Mouse (Mus musculus): Measurements from ENCODE around the gene Pea15a. TPM values are rescaled to one million over a fixed set of nuclear protein-coding genes. Genes with fewer than 3 reads are reported as not detected.
A peak's percentile ranks its signal among the peaks of the same experiment; 100 is the strongest.

Gene Pea15a
- total RNA-seq, 2 experiments from 2014 or later, result 19.5 to 35.2 TPM

DNA sequence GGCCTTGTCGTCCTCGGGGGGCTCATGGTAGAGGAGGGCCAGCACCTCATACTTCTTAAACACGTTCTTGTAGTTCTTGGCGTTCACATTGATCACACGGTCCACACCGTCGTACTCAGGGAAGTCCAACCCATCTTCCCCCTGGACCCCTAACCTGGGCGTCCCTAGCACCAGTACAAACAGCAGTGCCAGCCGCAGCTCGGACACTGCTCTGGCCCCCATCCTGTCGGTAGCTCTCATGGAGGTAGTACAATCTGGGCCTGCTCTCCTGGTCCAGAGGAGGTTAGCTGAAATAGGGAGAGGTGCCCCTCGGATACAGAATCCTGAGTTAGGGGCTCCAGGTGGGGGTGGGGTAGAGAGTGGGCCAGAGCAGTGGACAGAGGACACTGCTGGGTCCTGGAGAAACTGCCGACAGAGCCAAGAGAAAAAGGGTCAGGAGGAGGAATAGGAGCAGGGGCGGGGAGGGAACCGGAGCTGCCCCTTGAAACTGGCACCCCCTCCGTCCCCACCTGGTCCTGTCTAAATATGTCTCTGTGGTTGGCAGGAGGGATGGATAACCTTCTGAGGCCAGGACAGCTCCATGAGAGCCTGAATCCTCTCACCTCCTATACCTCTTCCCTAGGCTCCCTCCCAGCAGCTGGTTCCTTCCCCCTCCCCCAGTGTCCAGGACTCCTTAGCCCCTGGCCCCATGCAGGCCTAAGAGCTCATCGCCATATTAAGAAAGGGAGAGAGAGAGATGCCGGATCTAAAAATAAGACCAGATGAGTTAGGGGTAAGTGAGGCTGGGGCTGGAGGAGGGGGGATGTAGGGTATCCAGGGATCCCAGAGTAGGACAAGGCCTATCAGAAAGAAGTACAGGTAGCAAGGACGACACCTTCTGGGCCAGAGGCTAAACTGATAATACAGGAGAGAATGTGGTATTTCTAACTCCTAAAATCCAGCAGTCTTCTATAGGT is 13.1 kb upstream of the Pea15a start, which contains the start of gene Casq1:
Gene Casq1 (minus strand): TSS at position 418 of the 956 bp plus-strand sequence.
- TF ChIP-seq CTCF (IDR thresholded peaks at IDR 0.05), result no peak
- peak within 1 kb of the TSS; percentile 97 for H3K27ac ChIP-seq
- H3K4me3 ChIP-seq, result peak within 1 kb of the TSS; percentile 77
- DNase-seq, result peak; percentile 89
- intact Hi-C loops (cut with DNase I), result loop anchor here (2.0 to 5.0 kb wide), 4 partner anchors 57 to 93 kb away; partner anchors contain the start of genes Atp1a2 and Dcaf8

DNA sequence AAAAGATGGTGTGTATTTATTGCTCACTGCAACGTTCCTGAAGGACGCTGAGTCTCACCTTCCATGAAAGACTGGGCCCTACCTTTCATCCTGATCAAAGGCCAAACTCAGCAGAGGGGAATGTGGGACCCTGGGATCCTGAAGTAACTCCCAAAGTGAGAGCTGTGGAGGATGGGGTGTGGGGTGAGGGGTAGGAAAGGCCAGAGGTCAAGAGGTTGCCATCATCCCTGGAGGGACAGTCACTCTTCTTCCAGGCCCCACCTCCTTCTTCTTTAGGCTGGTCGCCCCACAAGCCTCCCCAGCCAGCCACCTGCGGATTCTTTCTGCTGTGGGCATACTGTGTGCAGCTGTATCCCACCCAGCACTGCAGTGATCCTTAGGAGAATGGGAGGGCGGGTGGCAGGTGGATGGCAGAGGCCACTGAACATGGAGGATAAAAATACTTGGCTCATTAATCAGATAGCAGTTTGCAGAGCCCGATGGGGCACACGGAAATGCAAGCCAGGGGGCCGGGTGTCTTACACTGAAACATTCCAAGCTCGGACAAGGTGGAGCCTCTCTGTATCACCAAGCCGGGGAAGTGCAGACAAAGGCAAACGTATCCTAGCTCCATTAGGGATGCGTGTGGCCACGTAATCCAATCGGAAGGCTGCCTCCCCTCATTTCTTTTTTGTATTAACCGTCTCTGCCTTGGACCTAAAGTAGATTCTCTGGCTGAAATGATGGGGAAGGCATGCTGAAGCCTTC is 11.7 kb upstream of the Pea15a start:
- Histone ChIP-seq H3K4me3 (peak overlapping the region; percentile 77), H3K27ac (peak overlapping the region; percentile 97)
- intact Hi-C loops (cut with DNase I), result loop anchor here (5.0 kb wide), 3 partner anchors 56 to 94 kb away; partner anchors contain the start of gene Atp1a2
- TF ChIP-seq CTCF (IDR thresholded peaks at IDR 0.05), result no peak
- peak; percentile 64 for DNase-seq

DNA sequence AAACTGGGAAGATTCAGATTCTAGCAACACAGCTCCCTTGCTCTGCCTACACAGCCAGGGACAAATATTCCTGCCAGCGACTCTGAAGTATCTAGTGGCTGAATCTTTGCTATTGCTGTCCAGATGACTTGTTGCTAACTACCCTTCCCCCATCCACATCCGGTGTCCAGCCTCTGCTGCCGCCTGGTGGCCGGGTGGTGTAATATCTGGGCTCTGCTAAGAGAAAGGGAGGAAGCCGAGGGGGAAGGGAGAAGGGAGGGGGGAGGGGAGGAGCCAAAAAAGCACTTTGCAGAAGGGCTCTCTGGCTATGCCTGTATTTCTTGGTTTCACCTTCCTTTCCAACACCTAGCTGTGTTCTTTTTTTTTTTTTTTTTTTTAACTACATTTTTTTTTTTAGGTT is 10.5 kb upstream of the Pea15a start:
- intact Hi-C loops (cut with DNase I), result loop anchor here (1.0 to 5.0 kb wide), 4 partner anchors 26 to 95 kb away; partner anchors contain the start of gene Atp1a2

DNA sequence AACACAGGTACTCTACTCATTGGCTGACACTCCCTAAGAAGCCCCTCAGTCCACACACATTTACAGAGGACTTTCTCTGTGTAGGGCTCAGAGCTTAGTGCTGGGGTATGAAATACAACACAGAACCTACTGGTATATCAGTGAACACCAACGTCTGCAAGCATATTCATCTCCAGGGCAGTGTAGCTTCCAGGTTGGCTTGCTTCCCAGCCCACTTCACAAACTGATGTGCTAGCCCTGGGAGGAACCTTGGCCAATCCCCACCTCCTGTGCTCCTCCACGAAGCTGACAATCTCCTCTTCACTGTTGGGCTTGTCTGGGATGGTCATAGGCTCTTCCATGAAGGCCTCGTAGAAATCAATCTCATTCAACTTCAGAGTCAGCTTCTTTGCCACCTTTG is 8.1 kb upstream of the Pea15a start:
- intact Hi-C loops (cut with DNase I), result loop anchor here (5.0 kb wide), 3 partner anchors 52 to 98 kb away; partner anchors contain the start of gene Atp1a2

More for the DNA sequence above, 10.5 kb upstream of the Pea15a start:
- Histone ChIP-seq H3K27ac (peak overlapping the region; percentile 97), H3K4me3 (peak overlapping the region; percentile 77)
- peak; percentile 80 for TF ChIP-seq CTCF (IDR thresholded peaks at IDR 0.05)
- DNase-seq, result peak; percentile 95

DNA sequence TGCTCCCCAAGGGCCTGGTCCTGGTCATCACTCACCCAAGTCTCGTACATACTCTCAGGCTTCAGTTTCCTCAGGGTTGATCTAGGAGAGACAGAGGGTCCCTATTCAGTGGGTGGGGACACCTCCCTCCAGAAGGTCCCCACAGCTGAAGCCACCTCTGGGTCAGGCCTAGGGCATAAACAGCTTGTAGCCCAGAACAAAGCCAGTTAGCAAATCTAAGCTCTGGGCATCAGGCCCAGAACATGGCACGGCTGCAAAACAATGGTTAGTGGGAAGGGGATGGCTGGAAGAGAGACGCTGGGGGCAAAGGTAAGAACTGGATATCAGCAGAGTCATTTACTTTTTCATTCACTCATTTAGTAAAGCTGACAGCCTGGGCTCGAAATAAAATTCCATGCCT is 7.2 kb upstream of the Pea15a start:
- no peak for TF ChIP-seq CTCF (IDR thresholded peaks at IDR 0.05)
- H3K27ac ChIP-seq, result peak overlapping the region; percentile 70
- intact Hi-C loops (cut with DNase I), result no loop called here
- H3K4me3 ChIP-seq, result peak overlapping the region; percentile 77
- no peak for DNase-seq

More for the DNA sequence above, 8.1 kb upstream of the Pea15a start:
- no peak for TF ChIP-seq CTCF (IDR thresholded peaks at IDR 0.05)
- DNase-seq, result peak; percentile 77
- Histone ChIP-seq H3K27ac (peak overlapping the region; percentile 70), H3K4me3 (peak overlapping the region; percentile 77)

DNA sequence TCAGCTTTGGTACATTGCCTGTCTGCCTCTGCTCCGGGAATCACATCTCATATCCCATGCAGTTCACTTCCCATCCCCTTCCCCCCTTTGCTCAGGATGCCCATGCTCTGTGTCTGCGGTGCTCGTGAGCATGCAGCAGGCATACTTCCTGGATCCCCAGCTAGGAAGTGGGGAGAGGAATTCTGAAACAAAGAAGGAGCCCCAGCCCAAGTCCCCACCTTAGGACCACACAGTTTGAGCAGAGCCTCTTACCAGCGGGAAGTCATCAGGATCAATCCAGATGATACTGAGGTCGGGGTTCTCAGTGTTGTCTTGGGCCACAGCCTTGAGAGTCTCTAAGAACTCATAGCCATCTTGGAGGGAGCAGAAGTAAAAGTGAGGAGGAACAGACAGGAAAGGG is 6.2 kb upstream of the Pea15a start:
- no peak for TF ChIP-seq CTCF (IDR thresholded peaks at IDR 0.05)
- Histone ChIP-seq H3K27ac (peak overlapping the region; percentile 70; the same call in 1 of the 2 replicates), H3K4me3 (peak overlapping the region; percentile 77; the same call in 1 of the 2 replicates)
- no peak for DNase-seq
- intact Hi-C loops (cut with DNase I), result no loop called here

DNA sequence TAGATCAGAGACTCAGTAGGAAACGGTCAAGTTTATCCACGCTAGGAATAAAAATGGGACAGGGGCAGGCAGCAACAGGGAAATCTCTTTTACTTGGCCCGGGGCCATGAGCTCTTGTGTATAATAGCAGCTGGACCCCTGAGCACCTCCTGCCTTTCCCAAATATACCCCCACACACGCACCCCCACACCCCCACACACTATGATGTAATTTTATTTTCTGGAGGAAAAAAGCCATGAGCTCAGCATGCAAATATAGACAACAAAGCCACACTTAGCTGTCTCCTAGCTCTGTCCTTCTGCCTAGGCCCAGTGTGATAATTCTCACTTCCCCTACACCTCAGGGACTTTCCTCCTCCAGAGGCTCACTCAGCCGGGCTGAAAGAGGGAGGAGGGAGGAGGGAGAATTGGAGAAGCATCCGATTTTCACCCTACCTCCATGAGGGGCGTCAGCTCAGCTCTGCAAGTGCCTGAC is 544 bp upstream of the Pea15a start:
- no peak for TF ChIP-seq CTCF (IDR thresholded peaks at IDR 0.05)
- intact Hi-C loops (cut with DNase I), result loop anchor here (5.0 kb wide), 1 partner anchor 40 kb away; no protein-coding TSS in a partner anchor
- peak; percentile 36 for DNase-seq
- Histone ChIP-seq H3K27ac (peak overlapping the region; percentile 95), H3K4me3 (peak overlapping the region; percentile 76)

DNA sequence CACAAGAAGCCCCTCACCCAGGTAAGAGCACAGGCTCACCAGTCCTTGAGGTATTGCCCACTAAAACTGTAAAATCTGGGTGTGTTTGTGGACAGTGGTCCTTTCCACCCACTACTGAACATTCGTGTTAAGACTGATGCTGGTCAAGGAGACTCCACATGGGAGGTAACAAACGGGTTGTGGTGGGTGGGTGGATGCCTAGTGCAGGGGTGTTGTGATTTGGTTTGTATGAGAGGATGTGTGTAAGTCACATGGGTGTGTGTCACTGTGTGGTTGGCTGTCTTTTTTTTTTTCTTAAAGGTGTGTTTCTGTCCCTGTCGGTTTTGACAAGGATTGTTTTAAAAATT is 890 bp downstream of the Pea15a start:
- no peak for TF ChIP-seq CTCF (IDR thresholded peaks at IDR 0.05)
- H3K4me3 ChIP-seq, result peak overlapping the region; percentile 76
- DNase-seq, result no peak
- intact Hi-C loops (cut with DNase I), result loop anchor here (5.0 kb wide), 1 partner anchor 42 kb away; no protein-coding TSS in a partner anchor
- peak overlapping the region; percentile 95 for H3K27ac ChIP-seq

DNA sequence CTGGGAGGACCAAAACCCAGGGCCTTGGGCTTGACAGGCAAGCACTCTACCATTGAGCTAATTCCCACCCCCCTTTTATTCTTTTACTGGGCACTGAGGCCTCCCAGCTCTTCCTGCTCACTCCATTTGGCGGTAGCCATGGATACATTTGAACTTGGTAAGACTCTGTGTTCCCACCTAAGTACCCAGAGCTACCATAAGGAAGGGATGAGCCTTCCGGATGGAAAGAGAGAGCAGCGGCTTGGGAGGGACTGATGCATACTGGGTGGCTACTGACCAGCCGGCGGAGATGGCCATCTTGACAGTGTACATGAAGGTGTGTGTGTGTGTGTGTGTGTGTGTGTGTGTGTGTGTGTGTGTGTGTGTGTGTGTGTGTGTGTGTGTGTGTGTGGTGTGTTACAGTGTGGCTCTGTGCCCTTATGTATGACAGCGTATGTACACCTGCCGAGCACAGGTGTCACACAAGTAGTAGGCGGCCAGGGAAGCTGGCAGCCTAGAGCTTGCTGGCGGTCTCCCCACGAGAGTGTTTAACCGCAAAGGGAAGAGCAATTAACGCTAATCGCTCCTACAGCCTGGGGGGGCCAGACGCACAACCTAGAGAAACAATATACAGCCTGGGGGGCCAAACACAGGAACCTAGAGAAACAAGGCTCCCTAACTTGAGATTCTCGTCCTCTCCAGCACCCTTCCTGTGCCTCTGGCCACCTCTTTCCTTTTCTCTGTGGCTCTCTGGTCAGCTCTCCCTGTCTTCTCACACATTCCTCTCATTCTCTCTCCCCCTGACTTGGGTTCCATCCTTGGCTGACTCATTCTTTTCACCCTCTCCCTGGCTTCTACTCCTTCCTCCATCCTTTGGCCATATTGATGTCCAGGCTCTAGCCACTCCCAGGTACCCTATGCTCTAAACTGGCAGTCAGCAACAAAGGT is 1.5 kb downstream of the Pea15a start:
- peak overlapping the region; percentile 76 for H3K4me3 ChIP-seq
- H3K27ac ChIP-seq, result peak overlapping the region; percentile 95
- no peak for TF ChIP-seq CTCF (IDR thresholded peaks at IDR 0.05)
- DNase-seq, result no peak
- intact Hi-C loops (cut with DNase I), result loop anchor here (5.0 kb wide), 1 partner anchor 42 kb away; no protein-coding TSS in a partner anchor

DNA sequence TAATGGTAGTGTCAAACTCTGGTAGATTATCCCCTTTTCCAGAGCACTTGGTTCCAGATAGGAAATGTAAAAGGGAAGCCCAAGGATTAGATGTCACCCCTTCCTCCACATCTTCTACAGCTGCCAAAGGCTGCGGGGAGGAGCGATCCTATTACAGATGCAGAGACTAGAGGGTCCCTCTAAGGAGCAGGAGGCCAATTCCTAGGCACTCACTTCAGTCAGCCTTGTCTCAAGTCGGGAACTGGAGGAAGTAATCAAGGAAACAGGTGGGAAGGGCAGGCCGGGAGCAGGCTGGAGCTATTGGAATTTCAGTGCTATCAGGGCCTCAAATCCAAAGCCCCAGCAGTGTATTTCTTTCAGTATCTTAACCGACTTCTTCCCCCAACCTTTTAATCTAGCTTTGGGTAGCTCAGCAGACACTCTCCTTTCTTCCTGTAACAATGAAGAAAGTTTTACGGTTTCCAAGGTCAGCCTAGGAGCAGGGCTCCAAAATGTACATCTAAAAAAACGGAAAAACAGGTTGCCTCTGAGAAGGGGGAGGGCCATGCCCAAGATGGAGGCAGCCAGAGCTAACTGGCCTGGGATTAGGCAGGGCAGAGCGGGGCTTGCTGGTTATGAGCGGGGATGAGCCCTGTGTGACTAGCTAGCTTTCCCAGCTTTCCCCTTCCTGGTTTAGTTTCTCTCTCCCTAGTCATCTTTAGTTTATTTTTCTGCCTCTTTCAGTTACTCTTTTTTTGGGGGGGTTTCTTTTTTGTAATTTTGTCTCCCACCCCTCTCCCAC is 2.4 kb downstream of the Pea15a start:
- intact Hi-C loops (cut with DNase I), result no loop called here
- Histone ChIP-seq H3K4me3 (peak overlapping the region; percentile 76), H3K27ac (peak overlapping the region; percentile 78)
- no peak for TF ChIP-seq CTCF (IDR thresholded peaks at IDR 0.05)
- no peak for DNase-seq

DNA sequence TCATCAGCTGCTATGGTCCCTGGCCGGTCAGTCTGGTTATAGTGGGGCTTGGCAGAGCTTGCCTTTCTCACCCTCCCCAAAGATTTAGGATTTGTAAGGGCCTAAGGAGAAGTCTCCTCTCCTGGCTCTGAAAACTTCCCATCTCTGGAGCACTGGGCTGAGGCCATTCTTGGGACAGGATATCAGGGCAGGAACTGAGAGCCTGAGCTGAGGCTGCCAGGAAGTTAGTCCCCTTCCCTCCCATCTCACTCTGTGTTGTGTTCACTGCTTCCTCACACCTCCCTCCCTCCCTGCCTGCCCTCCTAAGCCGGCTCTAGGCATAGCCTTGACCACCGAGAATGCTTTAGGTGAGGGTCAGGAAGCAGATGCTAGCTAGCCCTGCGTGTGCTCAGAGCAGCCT is 3.0 kb downstream of the Pea15a start:
- intact Hi-C loops (cut with DNase I), result no loop called here
- H3K4me3 ChIP-seq, result peak overlapping the region; percentile 76
- H3K27ac ChIP-seq, result peak overlapping the region; percentile 78
- TF ChIP-seq CTCF (IDR thresholded peaks at IDR 0.05), result no peak
- no peak for DNase-seq
